In the genomic region with DNA sequence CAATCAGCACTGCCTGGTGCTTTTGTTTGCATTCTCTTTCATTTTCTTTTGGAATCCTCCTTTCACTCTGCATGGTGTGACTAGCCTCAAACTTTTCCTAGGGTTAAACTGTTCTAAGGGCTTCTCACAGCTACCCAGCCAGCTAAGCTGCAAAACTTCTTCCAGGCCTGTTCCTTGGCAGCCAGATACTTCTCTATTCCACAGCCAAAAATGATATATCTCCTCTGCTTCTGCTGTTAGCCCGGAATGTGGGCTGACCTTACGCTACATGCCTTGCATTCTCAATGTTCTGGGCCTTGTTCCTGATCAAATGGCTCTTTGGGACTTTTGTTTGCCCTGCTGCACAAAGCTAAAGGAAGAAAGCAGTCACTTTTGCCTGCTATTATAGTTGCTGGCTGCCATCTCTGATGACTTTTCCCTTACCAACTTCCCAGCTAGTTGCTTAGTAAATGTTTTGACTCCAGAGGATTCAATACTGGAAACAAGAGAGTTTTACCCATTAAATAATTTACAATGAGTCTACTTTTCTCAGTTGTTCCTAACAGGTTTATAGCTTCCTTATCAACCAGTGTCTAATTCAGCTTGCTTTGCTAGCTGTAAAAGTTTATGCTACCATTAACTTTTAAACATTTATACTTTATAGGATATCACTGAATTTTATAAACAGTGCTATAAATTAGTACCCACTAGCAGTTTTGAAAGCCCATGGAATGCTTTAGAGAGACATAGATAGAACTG, we compare ENCODE assay signal across 8 mouse cellular contexts.
DNase-seq lines count a peak whose midpoint lies in the region; ATAC-seq lines count a peak whose summit lies in the region.

No protein-coding gene starts in this region.

- H3K9ac ChIP-seq in heart, embryonic 13.5 days, result peak overlapping the region; percentile 24; the same call in 1 of the 2 replicates

- 13% methylated on average over 2 of the region's 2 CpGs for WGBS in heart, embryonic 13.5 days

- peaks cover 3% of the 10 kb centered on the region; the same call in 1 of the 2 replicates for H3K36me3 ChIP-seq in heart, embryonic 13.5 days

- no peaks in the 10 kb centered on the region for H3K27me3 ChIP-seq in heart, embryonic 13.5 days (replicated peaks)

- peaks cover 35% of the 10 kb centered on the region for H3K4me1 ChIP-seq in heart, embryonic 13.5 days

- 0 out of 2 replicates have a peak, but pooled peaks have one; percentile 31 for ATAC-seq in heart, embryonic 13.5 days (ENCODE audit: extremely low read depth, insufficient number of reproducible peaks, low FRiP score, low TSS enrichment)
- no peak for ATAC-seq in inflammation-experienced regulatory T-cells, adult 6 months

- no peaks in the 10 kb centered on the region for H3K9me3 ChIP-seq in heart, embryonic 13.5 days

- peak overlapping the region; percentile 83 for H3K27ac ChIP-seq in heart, embryonic 13.5 days (replicated peaks)

- peak; percentile 7 for DNase-seq in cerebellum, adult 9-10 months
- no peak for DNase-seq in cerebellum, adult 8-10 months
- DNase-seq in brain, adult 2 months (ENCODE audit: low read depth, low spot score), result peak; percentile 35
- peak; percentile 21 for DNase-seq in kidney, adult 9 months
- DNase-seq in neural tube, embryonic 10.5 days (ENCODE audit: extremely low spot score, low spot score), result peak; percentile 23
- no peak for DNase-seq in thymus, postnatal 36 days

- no peak overlapping the region for H3K4me3 ChIP-seq in heart, embryonic 13.5 days

- H3K4me2 ChIP-seq in heart, embryonic 13.5 days, result peak overlapping the region; percentile 8

Comparison
In these comparisons a context has a peak if more than half of its experiments do, and no peak if none do; other contexts are left out.
1. DNase-seq: peak in cerebellum, adult 9-10 months (single experiment), brain, adult 2 months (single experiment), kidney, adult 9 months (single experiment) and neural tube, embryonic 10.5 days (single experiment); none in cerebellum, adult 8-10 months (single experiment) and thymus, postnatal 36 days (0 of 2).